Mouse (Mus musculus): ENCODE measurements around the gene Hist3h2ba. TPM values are rescaled to one million over a fixed set of nuclear protein-coding genes. Genes with fewer than 3 reads are reported as not detected.

Gene Hist3h2ba
- polyA plus RNA-seq, 1 experiment from 2014 or later: 45.8 TPM

GRCm38 (mm10) chr11:58977607-58978026 is 28.9 kb downstream of the Hist3h2ba start:
- no peak for DNase-seq (ENCODE audit: low spot score)
- Histone ChIP-seq H3K36me3 (ENCODE audit: insufficient read depth, low read length) (peaks cover 7% of the 10 kb centered on the region; the same call in 1 of the 2 replicates), H3K9me3 (replicated peaks; ENCODE audit: low read length) (no peaks in the 10 kb centered on the region), H3K9ac (ENCODE audit: low read depth, low read length) (peak overlapping the region; percentile 90), H3K27ac (peak overlapping the region; percentile 91), H3K27me3 (ENCODE audit: insufficient read depth, low read length) (no peaks in the 10 kb centered on the region), H3K4me2 (ENCODE audit: low read length) (peak overlapping the region; percentile 95), H3K4me3 (replicated peaks; ENCODE audit: low read depth, low read length) (peak overlapping the region; percentile 67), H3K4me1 (replicated peaks; ENCODE audit: insufficient read depth, low read length) (peaks cover 24% of the 10 kb centered on the region; the same call in 1 of the 2 replicates)
- no peak for TF ChIP-seq CTCF (IDR thresholded peaks at IDR 0.05; ENCODE audit: low read depth)
- WGBS: under 1% methylated on average over 21 of the region's 21 CpGs
- ATAC-seq (replicated peaks; ENCODE audit: low FRiP score, low read depth): peak; percentile 5; the same call in 1 of the 2 replicates

GRCm38 (mm10) chr11:58978027-58978705 is 29.4 kb downstream of the Hist3h2ba start, which contains the start of gene Trim11:
Trim11 (plus strand) TSS chr11:58978093.
- DNase-seq (ENCODE audit: low spot score): peak; percentile 90
- Histone ChIP-seq H3K9me3 (replicated peaks; ENCODE audit: low read length) (no peaks in the 10 kb centered on the region), H3K36me3 (ENCODE audit: insufficient read depth, low read length) (peaks cover 12% of the 10 kb centered on the region; the same call in 1 of the 2 replicates), H3K4me1 (replicated peaks; ENCODE audit: insufficient read depth, low read length) (peaks cover 24% of the 10 kb centered on the region; the same call in 1 of the 2 replicates), H3K4me2 (ENCODE audit: low read length) (peak within 1 kb of the TSS; percentile 95), H3K9ac (ENCODE audit: low read depth, low read length) (peak within 1 kb of the TSS; percentile 90), H3K27me3 (ENCODE audit: insufficient read depth, low read length) (no peaks in the 10 kb centered on the region), H3K4me3 (replicated peaks; ENCODE audit: low read depth, low read length) (peak within 1 kb of the TSS; percentile 67), H3K27ac (peak within 1 kb of the TSS; percentile 91)
- no peak for TF ChIP-seq CTCF (IDR thresholded peaks at IDR 0.05; ENCODE audit: low read depth)
- peak; percentile 37 for ATAC-seq (replicated peaks; ENCODE audit: low FRiP score, low read depth)
- under 1% methylated on average over 64 of the region's 64 CpGs for WGBS

- WGBS: 2% methylated on average over 5 of the region's 5 CpGs
- peak overlapping the region; percentile 90 for H3K9ac ChIP-seq (ENCODE audit: low read depth, low read length)
- H3K4me3 ChIP-seq (replicated peaks; ENCODE audit: low read depth, low read length): peak overlapping the region; percentile 67
- TF ChIP-seq CTCF (IDR thresholded peaks at IDR 0.05; ENCODE audit: low read depth): no peak
- H3K27me3 ChIP-seq (ENCODE audit: insufficient read depth, low read length): no peaks in the 10 kb centered on the region
- H3K36me3 ChIP-seq (ENCODE audit: insufficient read depth, low read length): peaks cover 12% of the 10 kb centered on the region; the same call in 1 of the 2 replicates
- ATAC-seq (replicated peaks; ENCODE audit: low FRiP score, low read depth) (no peak), DNase-seq (ENCODE audit: low spot score) (no peak)
- peak overlapping the region; percentile 91; the same call in 1 of the 2 replicates for H3K27ac ChIP-seq
- no peaks in the 10 kb centered on the region for H3K9me3 ChIP-seq (replicated peaks; ENCODE audit: low read length)
- peak overlapping the region; percentile 95 for H3K4me2 ChIP-seq (ENCODE audit: low read length)
- H3K4me1 ChIP-seq (replicated peaks; ENCODE audit: insufficient read depth, low read length): peaks cover 24% of the 10 kb centered on the region; the same call in 1 of the 2 replicates
Measured at GRCm38 (mm10) chr11:58978706-58979030, 29.9 kb downstream of the Hist3h2ba start.

GRCm38 (mm10) chr11:58979183-58979582 is 30.5 kb downstream of the Hist3h2ba start:
- 55% methylated on average over 3 of the region's 3 CpGs for WGBS
- H3K27me3 ChIP-seq (ENCODE audit: insufficient read depth, low read length): no peaks in the 10 kb centered on the region
- no peak for ATAC-seq (replicated peaks; ENCODE audit: low FRiP score, low read depth)

GRCm38 (mm10) chr11:58979661-58980060 is 30.9 kb downstream of the Hist3h2ba start:
- H3K9me3 ChIP-seq (replicated peaks; ENCODE audit: low read length): no peaks in the 10 kb centered on the region
- H3K27me3 ChIP-seq (ENCODE audit: insufficient read depth, low read length): no peaks in the 10 kb centered on the region
- peaks cover 15% of the 10 kb centered on the region for H3K36me3 ChIP-seq (ENCODE audit: insufficient read depth, low read length)
- H3K4me3 ChIP-seq (replicated peaks; ENCODE audit: low read depth, low read length): peak overlapping the region; percentile 67; the same call in 1 of the 2 replicates
- TF ChIP-seq CTCF (IDR thresholded peaks at IDR 0.05; ENCODE audit: low read depth): no peak
- 63% methylated on average over 7 of the region's 7 CpGs for WGBS
- peaks cover 24% of the 10 kb centered on the region; the same call in 1 of the 2 replicates for H3K4me1 ChIP-seq (replicated peaks; ENCODE audit: insufficient read depth, low read length)
- H3K27ac ChIP-seq: 0 out of 2 replicates have a peak overlapping the region, but pooled peaks have one; percentile 19
- no peak for DNase-seq (ENCODE audit: low spot score)
- H3K4me2 ChIP-seq (ENCODE audit: low read length): peak overlapping the region; percentile 95
- ATAC-seq (replicated peaks; ENCODE audit: low FRiP score, low read depth): no peak
- peak overlapping the region; percentile 49 for H3K9ac ChIP-seq (ENCODE audit: low read depth, low read length)

More at GRCm38 (mm10) chr11:58979183-58979582, 30.5 kb downstream of the Hist3h2ba start:
- H3K4me2 ChIP-seq (ENCODE audit: low read length): peak overlapping the region; percentile 95
- peaks cover 15% of the 10 kb centered on the region; the same call in 1 of the 2 replicates for H3K36me3 ChIP-seq (ENCODE audit: insufficient read depth, low read length)
- DNase-seq (ENCODE audit: low spot score): no peak
- peak overlapping the region; percentile 90 for H3K9ac ChIP-seq (ENCODE audit: low read depth, low read length)
- no peak for TF ChIP-seq CTCF (IDR thresholded peaks at IDR 0.05; ENCODE audit: low read depth)
- no peak overlapping the region for H3K27ac ChIP-seq
- peaks cover 24% of the 10 kb centered on the region; the same call in 1 of the 2 replicates for H3K4me1 ChIP-seq (replicated peaks; ENCODE audit: insufficient read depth, low read length)
- H3K9me3 ChIP-seq (replicated peaks; ENCODE audit: low read length): no peaks in the 10 kb centered on the region
- H3K4me3 ChIP-seq (replicated peaks; ENCODE audit: low read depth, low read length): peak overlapping the region; percentile 67

GRCm38 (mm10) chr11:58980381-58980990 is 31.8 kb downstream of the Hist3h2ba start:
- H3K27me3 ChIP-seq (ENCODE audit: insufficient read depth, low read length): no peaks in the 10 kb centered on the region
- peak; percentile 33; the same call in 1 of the 2 replicates for TF ChIP-seq CTCF (IDR thresholded peaks at IDR 0.05; ENCODE audit: low read depth)
- peak; percentile 29 for DNase-seq (ENCODE audit: low spot score)
- no peak overlapping the region for H3K4me3 ChIP-seq (replicated peaks; ENCODE audit: low read depth, low read length)
- no peak for ATAC-seq (replicated peaks; ENCODE audit: low FRiP score, low read depth)
- peaks cover 22% of the 10 kb centered on the region for H3K36me3 ChIP-seq (ENCODE audit: insufficient read depth, low read length)
- H3K27ac ChIP-seq: no peak overlapping the region
- no peaks in the 10 kb centered on the region for H3K9me3 ChIP-seq (replicated peaks; ENCODE audit: low read length)
- H3K4me2 ChIP-seq (ENCODE audit: low read length): no peak overlapping the region
- 49% methylated on average over 5 of the region's 5 CpGs for WGBS
- peaks cover 24% of the 10 kb centered on the region; the same call in 1 of the 2 replicates for H3K4me1 ChIP-seq (replicated peaks; ENCODE audit: insufficient read depth, low read length)
- H3K9ac ChIP-seq (ENCODE audit: low read depth, low read length): no peak overlapping the region

Measured in kidney, postnatal 0 days (tissue).